ENCODE assay signal across 9 mouse cellular contexts in the genomic region with DNA sequence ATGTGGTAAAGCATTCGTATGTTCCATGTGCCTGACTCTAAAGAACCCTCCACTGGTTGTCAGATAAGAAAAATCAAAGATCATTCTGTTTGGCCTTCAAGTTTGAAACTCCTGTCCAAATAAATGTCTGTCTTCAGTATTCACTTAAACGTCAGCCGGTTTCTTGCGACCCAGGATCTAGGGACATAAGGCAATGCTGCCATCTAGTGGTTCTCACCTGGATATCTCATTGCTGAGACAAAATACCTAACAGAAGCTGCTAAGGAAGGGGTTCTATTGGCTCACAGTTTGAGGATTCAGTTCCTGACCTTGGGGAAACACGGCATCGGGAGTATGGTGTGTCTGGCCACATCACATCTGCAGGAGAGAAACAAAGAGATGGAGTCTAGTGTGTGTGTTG.
A peak's percentile ranks its signal among the peaks of the same experiment; 100 is the strongest.
DNase-seq lines count a peak whose midpoint lies in the region; ATAC-seq lines count a peak whose summit lies in the region.
"Had no signal": no experiment of that assay in that cellular context is flagged by ENCODE, and none has a peak within 500 bp of the region (broad histone marks: within the 10 kb centered on the region; RNA-seq: fewer than 3 reads in every experiment).

No protein-coding gene starts in this region.

- WGBS in heart, embryonic 11.5 days (ENCODE audit: insufficient replicate concordance): 52% methylated on average over 6 of the region's 6 CpGs

- no peak for ATAC-seq in heart, embryonic 11.5 days (replicated peaks; ENCODE audit: insufficient number of reproducible peaks, low FRiP score, low TSS enrichment)
- ATAC-seq in frontal cortex, adult (ENCODE audit: low TSS enrichment): peak; percentile 65; the same call in 1 of the 2 replicates
- peak; percentile 71 for ATAC-seq in megakaryocyte-erythroid progenitor cell, adult 5-6 weeks (replicated peaks; ENCODE audit: low FRiP score, low TSS enrichment, poor library complexity, severe bottlenecking)

- no peaks in the 10 kb centered on the region for H3K36me3 ChIP-seq in heart, embryonic 11.5 days (ENCODE audit: control insufficient read depth, insufficient read depth, low read length)
- H3K36me3 ChIP-seq: limb, embryonic 12.5 days had no signal

- H3K4me2 ChIP-seq in heart, embryonic 11.5 days: no peak overlapping the region
- H3K4me2 ChIP-seq: limb, embryonic 12.5 days had no signal

- H3K9me3 ChIP-seq in heart, embryonic 11.5 days (replicated peaks; ENCODE audit: control insufficient read depth, low read length): no peaks in the 10 kb centered on the region
- H3K9me3 ChIP-seq: limb, embryonic 12.5 days had no signal

- H3K27me3 ChIP-seq in heart, embryonic 11.5 days (ENCODE audit: control insufficient read depth, insufficient read depth, low read length): peaks cover 4% of the 10 kb centered on the region; the same call in 1 of the 2 replicates
- H3K27me3 ChIP-seq: limb, embryonic 12.5 days had no signal

- no peak overlapping the region for H3K27ac ChIP-seq in heart, embryonic 11.5 days (ENCODE audit: low read depth, low read length)
- H3K27ac ChIP-seq: limb, embryonic 12.5 days had no signal

- H3K4me1 ChIP-seq in heart, embryonic 11.5 days (ENCODE audit: control insufficient read depth, insufficient read depth, low read length): no peaks in the 10 kb centered on the region

- H3K9ac ChIP-seq in heart, embryonic 11.5 days (ENCODE audit: low read depth, low read length): no peak overlapping the region
- H3K9ac ChIP-seq: limb, embryonic 12.5 days had no signal

- no peak overlapping the region for H3K4me3 ChIP-seq in heart, embryonic 11.5 days (ENCODE audit: low read depth, low read length)
- H3K4me3 ChIP-seq: limb, embryonic 12.5 days had no signal

- peak; percentile 41 for DNase-seq in heart, adult 8-10 months (ENCODE audit: low spot score)
- peak; percentile 82 for DNase-seq in ES-CJ7 (ENCODE audit: low read depth, low spot score)
- peak; percentile 6 for DNase-seq in cerebellum, adult 8-10 months
- peak; percentile 18 to 48 for DNase-seq in layer of hippocampus, adult 8-10 months (ENCODE audit: low spot score in 2 of 2)
- DNase-seq in thymus, postnatal 4 days: peak; percentile 30

Comparison
In these comparisons a context has a peak if more than half of its experiments do, and no peak if none do; other contexts are left out.
1. DNase-seq: peak in every context shown above with its lines; median percentile 82 in ES-CJ7; 41 in heart, adult 8-10 months; 33 in layer of hippocampus, adult 8-10 months; 30 in thymus, postnatal 4 days; 6 in cerebellum, adult 8-10 months.